Mouse (Mus musculus) urinary bladder, postnatal 25 days (tissue): ENCODE results near the gene Mindy1.

Experiments
- DNase-seq: peaks from one replicate; pipeline ENCODE4 v3.0.0; 2022; ENCODE audit warnings: low spot score

The Mindy1 gene

GRCm38 (mm10) chr3:95267855-95268254, 13.3 kb upstream of the Mindy1 start:
- no peak for DNase-seq

- no peak for DNase-seq
These were observed 11.4 kb upstream of the Mindy1 start for GRCm38 (mm10) chr3:95269789-95270188.

GRCm38 (mm10) chr3:95270766-95271364, 10.3 kb upstream of the Mindy1 start:
- DNase-seq, result no peak

- no peak for DNase-seq
These were observed 7.7 kb upstream of the Mindy1 start for GRCm38 (mm10) chr3:95273471-95273870.

- no peak for DNase-seq
These were observed 6.7 kb upstream of the Mindy1 start for GRCm38 (mm10) chr3:95274453-95274852.

GRCm38 (mm10) chr3:95275161-95275560, 6.0 kb upstream of the Mindy1 start:
- no peak for DNase-seq

- DNase-seq, result no peak
These were observed 4.7 kb upstream of the Mindy1 start for GRCm38 (mm10) chr3:95276428-95276934.

- no peak for DNase-seq
These were observed 4.0 kb upstream of the Mindy1 start for GRCm38 (mm10) chr3:95277149-95277551.

GRCm38 (mm10) chr3:95280747-95281146, 398 bp upstream of the Mindy1 start:
- DNase-seq, result no peak

- DNase-seq, result peak; percentile 35
These were observed 1.3 kb downstream of the Mindy1 start for GRCm38 (mm10) chr3:95282381-95282864.

GRCm38 (mm10) chr3:95282865-95283588, 1.9 kb downstream of the Mindy1 start:
- DNase-seq, result peak; percentile 70

- no peak for DNase-seq
These were observed 2.4 kb downstream of the Mindy1 start for GRCm38 (mm10) chr3:95283589-95283941.

- DNase-seq, result no peak
These were observed 2.9 kb downstream of the Mindy1 start for GRCm38 (mm10) chr3:95284062-95284461.

GRCm38 (mm10) chr3:95284501-95285281, 3.5 kb downstream of the Mindy1 start:
- no peak for DNase-seq

GRCm38 (mm10) chr3:95285390-95285789, 4.2 kb downstream of the Mindy1 start:
- DNase-seq, result no peak

GRCm38 (mm10) chr3:95286011-95286410, 4.9 kb downstream of the Mindy1 start:
- no peak for DNase-seq

- no peak for DNase-seq
These were observed 5.4 kb downstream of the Mindy1 start for GRCm38 (mm10) chr3:95286510-95286909.

- no peak for DNase-seq
These were observed 6.4 kb downstream of the Mindy1 start for GRCm38 (mm10) chr3:95287541-95287940.

GRCm38 (mm10) chr3:95289419-95289818, 8.3 kb downstream of the Mindy1 start:
- no peak for DNase-seq

GRCm38 (mm10) chr3:95290156-95290555, 9.0 kb downstream of the Mindy1 start:
- DNase-seq, result no peak

- DNase-seq, result no peak
These were observed 9.9 kb downstream of the Mindy1 start for GRCm38 (mm10) chr3:95291041-95291440.

GRCm38 (mm10) chr3:95292899-95293298, 11.8 kb downstream of the Mindy1 start:
- no peak for DNase-seq

GRCm38 (mm10) chr3:95293537-95293936, 12.4 kb downstream of the Mindy1 start:
- DNase-seq, result no peak
